Mouse (Mus musculus): ENCODE data around the gene Farsb. TPM values are rescaled to one million over a fixed set of nuclear protein-coding genes. Genes with fewer than 3 reads are reported as not detected.

Farsb gene
- polyA plus RNA-seq (2012; rRNA removed) (49.6 and 60.3 TPM in 2 replicates), polyA plus RNA-seq (2014; fragmentation: Nextera tagmentation; extraction: Ambion mirVana) (124 and 131 TPM in 2 replicates)

- H3K9me3 ChIP-seq (ENCODE audit: control insufficient read depth, low read length), result no peaks in the 10 kb centered on the region
- peak within 1 kb of the TSS; percentile 79 for H3K27ac ChIP-seq (replicated peaks; ENCODE audit: low read depth, low read length)
- peak within 1 kb of the TSS; percentile 96 for H3K4me3 ChIP-seq (replicated peaks; ENCODE audit: low read length)
- peak within 1 kb of the TSS; percentile 81 for H3K4me2 ChIP-seq (replicated peaks; ENCODE audit: low read depth, low read length, severe bottlenecking)
- TF ChIP-seq POLR2A (IDR thresholded peaks at IDR 0.05; ENCODE audit: borderline replicate concordance, extremely low read depth, insufficient read depth, insufficient read length), result no peak
- peak; percentile 92 for DNase-seq (ENCODE audit: low spot score)
- H3K4me1 ChIP-seq (ENCODE audit: control insufficient read depth, insufficient read depth, low read length), result peaks cover 13% of the 10 kb centered on the region; the same call in 1 of the 2 replicates
- H3K36me3 ChIP-seq (ENCODE audit: control insufficient read depth, insufficient read depth, low read length), result peaks cover 12% of the 10 kb centered on the region; the same call in 1 of the 2 replicates
- no peaks in the 10 kb centered on the region for H3K27me3 ChIP-seq (ENCODE audit: control insufficient read depth, insufficient read depth, low read length)
- peak; percentile 97 for ATAC-seq (ENCODE audit: low FRiP score, low read depth)
- WGBS, result under 1% methylated on average over 31 of the region's 31 CpGs
- peak within 1 kb of the TSS; percentile 82 for H3K9ac ChIP-seq (ENCODE audit: low read depth, low read length, severe bottlenecking)
These were observed at the start of gene Farsb for GRCm38 (mm10) chr1:78488752-78489492. Farsb (minus strand) TSS chr1:78488897.

- WGBS, result 62% methylated on average over 5 of the region's 5 CpGs
- H3K9ac ChIP-seq (ENCODE audit: low read depth, low read length, severe bottlenecking), result no peak overlapping the region
- no peak overlapping the region for H3K4me3 ChIP-seq (replicated peaks; ENCODE audit: low read length)
- no peak overlapping the region for H3K4me2 ChIP-seq (replicated peaks; ENCODE audit: low read depth, low read length, severe bottlenecking)
- no peaks in the 10 kb centered on the region for H3K27me3 ChIP-seq (ENCODE audit: control insufficient read depth, insufficient read depth, low read length)
- H3K9me3 ChIP-seq (ENCODE audit: control insufficient read depth, low read length), result no peaks in the 10 kb centered on the region
- no peaks in the 10 kb centered on the region for H3K36me3 ChIP-seq (ENCODE audit: control insufficient read depth, insufficient read depth, low read length)
- no peak for TF ChIP-seq POLR2A (IDR thresholded peaks at IDR 0.05; ENCODE audit: borderline replicate concordance, extremely low read depth, insufficient read depth, insufficient read length)
- peaks cover 14% of the 10 kb centered on the region for H3K4me1 ChIP-seq (ENCODE audit: control insufficient read depth, insufficient read depth, low read length)
- ATAC-seq (ENCODE audit: low FRiP score, low read depth), result 0 out of 2 replicates have a peak, but pooled peaks have one; percentile 44
- peak; percentile 24 for DNase-seq (ENCODE audit: low spot score)
- no peak overlapping the region for H3K27ac ChIP-seq (replicated peaks; ENCODE audit: low read depth, low read length)
These were observed 49.7 kb upstream of the Farsb start for GRCm38 (mm10) chr1:78538396-78538795.

GRCm38 (mm10) chr1:78537494-78538010, 48.9 kb upstream of the Farsb start:
- H3K36me3 ChIP-seq (ENCODE audit: control insufficient read depth, insufficient read depth, low read length), result no peaks in the 10 kb centered on the region
- H3K9me3 ChIP-seq (ENCODE audit: control insufficient read depth, low read length), result no peaks in the 10 kb centered on the region
- no peak overlapping the region for H3K27ac ChIP-seq (replicated peaks; ENCODE audit: low read depth, low read length)

GRCm38 (mm10) chr1:78536310-78537164, 47.8 kb upstream of the Farsb start:
- H3K4me3 ChIP-seq (replicated peaks; ENCODE audit: low read length), result no peak overlapping the region
- no peaks in the 10 kb centered on the region for H3K36me3 ChIP-seq (ENCODE audit: control insufficient read depth, insufficient read depth, low read length)

More at GRCm38 (mm10) chr1:78537494-78538010, 48.9 kb upstream of the Farsb start:
- TF ChIP-seq POLR2A (IDR thresholded peaks at IDR 0.05; ENCODE audit: borderline replicate concordance, extremely low read depth, insufficient read depth, insufficient read length), result no peak
- Histone ChIP-seq H3K9ac (ENCODE audit: low read depth, low read length, severe bottlenecking) (peak overlapping the region; percentile 38; the same call in 1 of the 2 replicates), H3K27me3 (ENCODE audit: control insufficient read depth, insufficient read depth, low read length) (no peaks in the 10 kb centered on the region), H3K4me3 (replicated peaks; ENCODE audit: low read length) (peak overlapping the region; percentile 19), H3K4me1 (ENCODE audit: control insufficient read depth, insufficient read depth, low read length) (peaks cover 14% of the 10 kb centered on the region), H3K4me2 (replicated peaks; ENCODE audit: low read depth, low read length, severe bottlenecking) (peak overlapping the region; percentile 49)
- peak; percentile 87 for ATAC-seq (ENCODE audit: low FRiP score, low read depth)
- 39% methylated on average over 16 of the region's 16 CpGs for WGBS
- DNase-seq (ENCODE audit: low spot score), result peak; percentile 63

More at GRCm38 (mm10) chr1:78536310-78537164, 47.8 kb upstream of the Farsb start:
- Histone ChIP-seq H3K9me3 (ENCODE audit: control insufficient read depth, low read length) (no peaks in the 10 kb centered on the region), H3K27ac (replicated peaks; ENCODE audit: low read depth, low read length) (no peak overlapping the region), H3K4me2 (replicated peaks; ENCODE audit: low read depth, low read length, severe bottlenecking) (no peak overlapping the region), H3K27me3 (ENCODE audit: control insufficient read depth, insufficient read depth, low read length) (no peaks in the 10 kb centered on the region), H3K9ac (ENCODE audit: low read depth, low read length, severe bottlenecking) (no peak overlapping the region), H3K4me1 (ENCODE audit: control insufficient read depth, insufficient read depth, low read length) (peaks cover 14% of the 10 kb centered on the region)
- DNase-seq (ENCODE audit: low spot score) (peak; percentile 81), ATAC-seq (ENCODE audit: low FRiP score, low read depth) (no peak)
- WGBS, result 25% methylated on average over 19 of the region's 19 CpGs
- no peak for TF ChIP-seq POLR2A (IDR thresholded peaks at IDR 0.05; ENCODE audit: borderline replicate concordance, extremely low read depth, insufficient read depth, insufficient read length)
